Mouse (Mus musculus) urinary bladder, adult 18-20 months (tissue): ENCODE data around the gene Mfn1.

ENCODE experiments used
- DNase-seq, 2 experiments: peaks; one replicate each; pipeline ENCODE4 v3.0.0; 2022; ENCODE audit warnings: low spot score in 2 of 2, mixed read lengths in 2 of 2

Mfn1 gene

DNA sequence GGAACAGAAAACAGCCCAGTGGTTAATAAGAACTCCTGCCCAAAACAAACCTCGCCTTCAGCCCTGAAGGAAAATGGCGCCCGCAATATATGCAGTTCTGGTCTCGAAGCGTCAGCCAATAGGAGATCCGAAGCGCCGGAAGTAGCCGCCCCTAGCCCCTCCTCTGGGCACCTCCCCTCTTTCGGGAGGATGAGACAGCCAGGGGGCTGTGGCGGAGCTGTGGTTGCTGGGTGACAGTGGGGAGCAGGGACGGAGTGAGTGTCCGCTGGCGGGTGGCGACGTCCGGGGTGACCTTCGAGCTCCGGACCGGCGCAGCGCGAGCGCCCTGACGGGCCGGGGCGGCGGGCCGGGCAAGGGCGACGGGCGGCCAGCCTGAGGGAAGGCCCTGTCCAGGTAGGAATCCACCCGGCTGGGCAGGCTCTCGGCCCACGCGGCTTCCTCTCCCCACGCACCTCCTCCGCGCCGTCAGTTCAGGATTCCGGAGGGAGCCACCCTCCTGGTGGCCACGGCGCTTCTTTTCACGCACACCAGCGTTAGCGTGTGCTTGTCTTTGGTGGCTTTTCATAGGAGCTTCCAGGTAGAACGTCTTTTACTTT is at the start of gene Mfn1:
Mfn1 (plus strand) TSS at position 163 of the 596 bp plus-strand sequence.
- DNase-seq, result peak; percentile 86 to 90

DNA sequence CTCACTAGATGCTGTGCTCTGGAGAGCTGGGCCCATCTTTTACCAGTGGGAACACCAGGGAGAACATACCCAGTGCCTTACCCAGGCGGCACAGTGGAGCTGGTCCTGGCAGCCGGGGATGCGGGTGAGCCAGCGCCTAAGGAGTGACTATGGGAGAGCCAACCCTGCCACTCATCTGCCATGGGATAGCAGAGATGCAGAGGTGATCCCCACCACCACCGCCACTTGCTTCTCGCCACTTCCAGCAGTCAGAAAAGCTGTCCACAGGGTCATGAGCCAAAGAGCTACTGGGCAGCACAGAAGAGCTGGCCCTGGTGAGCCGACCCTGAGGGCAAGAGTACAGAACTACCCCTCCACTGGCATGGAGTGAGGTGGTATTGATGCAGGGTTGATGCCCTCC is 49.3 kb upstream of the Mfn1 start:
- no peak for DNase-seq

DNA sequence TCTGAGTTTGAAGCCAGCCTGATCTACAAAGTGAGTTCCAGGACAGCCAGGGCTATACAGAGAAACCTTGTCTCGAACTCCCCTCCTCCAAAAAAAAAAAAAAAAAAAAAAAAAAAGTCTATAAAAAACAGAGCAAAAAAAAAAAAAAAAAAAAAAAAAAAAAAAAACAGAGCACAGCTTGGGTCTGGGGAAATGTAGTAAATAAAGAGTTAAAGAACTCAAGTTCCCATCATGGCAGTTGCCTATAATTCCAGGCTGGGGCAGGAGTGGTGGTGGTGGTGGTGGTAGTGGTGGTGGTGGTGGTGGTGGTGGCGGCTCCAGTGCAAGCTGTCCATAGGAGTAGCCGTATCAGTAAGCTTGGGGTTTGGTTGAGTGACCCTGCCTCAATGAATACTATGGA is 46.2 kb upstream of the Mfn1 start:
- DNase-seq, result no peak

DNA sequence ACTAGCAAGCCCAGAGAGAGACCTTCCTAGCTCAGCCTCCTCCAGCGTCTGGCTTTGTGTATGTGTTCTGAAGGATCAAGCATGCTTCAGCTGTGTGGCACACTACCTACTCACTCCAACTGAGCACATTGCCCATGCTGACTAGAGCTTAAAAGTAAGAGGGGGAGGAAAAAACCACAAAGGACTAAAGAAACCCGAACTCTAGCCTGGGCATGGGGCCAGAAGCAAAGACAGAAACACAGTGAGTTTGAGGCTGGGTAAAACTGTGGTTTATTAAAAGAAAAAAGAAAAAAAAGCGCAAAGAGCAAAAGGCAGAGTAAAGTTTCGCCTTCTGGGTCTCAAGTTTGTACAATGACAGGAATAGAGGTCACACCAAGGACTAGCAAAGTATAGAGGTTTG is 42.7 kb upstream of the Mfn1 start:
- DNase-seq, result no peak

DNA sequence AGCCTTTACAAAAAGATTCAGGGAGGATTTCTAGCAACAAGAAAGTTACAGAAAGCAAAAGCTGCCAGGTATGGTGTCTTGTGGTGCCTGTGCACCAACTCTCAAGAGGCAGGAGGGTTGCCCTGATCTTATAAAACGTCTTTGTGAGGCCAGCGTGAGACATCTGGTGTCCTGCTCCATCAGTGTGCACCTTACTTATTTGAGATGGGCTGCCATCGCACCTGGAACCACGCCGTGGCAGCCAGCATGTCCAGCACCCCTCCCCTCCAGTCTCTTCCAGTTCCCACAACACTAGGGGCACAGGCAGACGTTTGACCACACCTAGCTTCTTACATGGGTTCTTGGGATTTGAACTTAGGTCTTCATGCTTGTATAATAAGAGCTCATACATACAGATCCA is 41.1 kb upstream of the Mfn1 start:
- DNase-seq, result no peak

DNA sequence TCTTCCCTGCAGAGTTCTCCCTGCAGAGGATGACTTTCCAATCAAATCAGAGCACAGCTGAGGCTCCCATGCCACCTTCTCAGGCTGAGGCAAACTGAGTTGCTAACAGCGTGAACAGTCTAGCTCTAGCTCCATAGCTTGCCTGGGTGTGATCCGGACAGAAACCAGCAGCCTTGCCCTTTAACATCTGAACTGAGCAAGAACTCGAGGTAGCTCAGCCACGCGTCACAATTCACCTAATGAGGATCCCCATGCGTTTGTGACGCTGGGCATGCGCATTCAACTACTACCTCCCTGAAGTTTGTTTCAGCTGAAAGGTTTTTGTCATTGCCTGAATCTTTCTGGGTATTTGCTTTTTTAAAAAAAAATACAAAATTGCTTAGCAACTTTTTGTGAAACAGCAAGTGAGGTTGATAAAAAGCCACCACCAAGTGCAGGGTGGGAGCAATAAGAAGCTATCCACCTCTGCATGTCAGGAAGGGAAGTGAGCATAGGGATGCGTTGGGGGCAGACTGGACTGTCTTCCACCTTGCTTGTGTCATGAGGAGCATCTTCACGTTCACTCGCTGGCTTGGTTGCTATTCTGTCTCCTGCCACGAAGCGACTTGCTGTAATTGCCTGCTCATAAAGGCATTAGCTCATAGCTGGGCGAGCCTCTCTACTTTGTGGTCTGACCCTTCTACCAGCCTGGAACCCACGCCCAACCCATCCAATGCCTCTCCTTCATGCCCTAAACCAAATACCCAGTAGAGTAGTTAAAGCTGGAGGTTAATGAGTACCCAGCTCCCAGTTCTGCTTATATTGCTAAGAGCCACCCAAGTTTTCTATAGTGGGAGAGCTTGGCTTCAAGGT is 39.0 kb upstream of the Mfn1 start:
- no peak for DNase-seq

DNA sequence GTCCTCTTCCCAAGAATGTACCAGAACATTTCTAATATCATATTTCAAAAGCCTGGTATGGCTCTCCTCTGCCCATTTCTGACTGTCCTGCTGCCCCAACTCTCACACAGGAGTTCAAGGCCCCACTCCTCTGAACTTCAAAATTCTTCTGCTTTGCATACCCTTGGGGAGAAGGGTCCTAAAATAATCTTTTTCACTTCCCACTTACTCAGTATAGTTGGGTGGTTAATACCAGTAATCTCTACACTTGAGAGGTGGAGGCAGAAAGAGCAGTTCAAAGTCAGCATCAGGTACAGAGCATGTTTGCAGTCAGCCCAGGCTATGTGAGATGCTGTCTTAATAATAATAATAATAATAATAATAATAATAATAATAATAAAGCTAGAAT is 38.3 kb upstream of the Mfn1 start:
- DNase-seq, result no peak

DNA sequence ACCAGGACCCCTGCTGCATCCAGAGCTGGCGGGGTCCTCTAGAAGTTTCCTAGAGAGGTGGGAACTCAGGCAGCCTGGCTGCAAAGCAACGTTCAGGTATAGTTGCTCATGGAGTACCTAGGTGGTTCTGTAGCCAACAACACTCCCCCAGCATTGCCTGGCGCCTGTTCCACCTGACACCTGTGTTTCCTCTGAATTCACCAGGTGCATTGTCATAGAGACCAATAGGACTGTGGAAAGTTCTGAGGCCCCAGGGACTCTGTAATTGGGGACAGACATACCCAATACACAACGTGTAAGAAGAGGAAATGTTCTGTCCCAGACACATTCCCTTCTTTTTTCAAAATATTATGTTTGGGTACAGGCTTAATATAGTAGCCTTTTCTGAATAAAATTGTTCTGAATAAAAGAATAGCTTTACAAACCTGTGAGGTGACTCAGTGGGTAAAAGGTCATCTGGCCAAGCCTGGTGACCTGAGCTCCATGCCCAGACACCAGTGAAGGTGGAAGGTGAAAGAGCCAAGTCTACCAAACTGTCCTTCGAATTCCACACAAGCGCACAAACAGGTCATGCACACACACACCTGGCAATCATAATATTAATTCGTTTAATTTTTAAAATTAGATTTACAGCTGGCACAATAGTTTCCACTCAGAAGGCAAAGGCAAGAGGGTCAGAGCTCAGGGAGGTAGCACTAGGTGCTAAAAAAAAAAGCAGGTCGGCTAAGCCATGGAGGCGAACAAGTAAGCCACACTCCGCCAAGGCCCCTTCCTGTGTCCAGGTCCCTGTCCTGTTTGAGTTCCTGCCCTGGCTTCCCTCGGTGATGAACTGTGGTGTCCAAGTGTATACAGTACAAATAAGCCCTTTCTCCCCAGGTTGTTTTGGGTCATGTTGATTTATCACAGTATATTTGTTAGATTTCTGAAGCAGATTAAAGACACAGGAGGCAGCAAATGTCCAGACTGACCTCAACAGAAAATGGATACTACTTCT is 36.9 kb upstream of the Mfn1 start, which contains the start of gene Kcnmb3:
Kcnmb3 (minus strand) TSS at position 135 of the 994 bp plus-strand sequence.
- no peak for DNase-seq

DNA sequence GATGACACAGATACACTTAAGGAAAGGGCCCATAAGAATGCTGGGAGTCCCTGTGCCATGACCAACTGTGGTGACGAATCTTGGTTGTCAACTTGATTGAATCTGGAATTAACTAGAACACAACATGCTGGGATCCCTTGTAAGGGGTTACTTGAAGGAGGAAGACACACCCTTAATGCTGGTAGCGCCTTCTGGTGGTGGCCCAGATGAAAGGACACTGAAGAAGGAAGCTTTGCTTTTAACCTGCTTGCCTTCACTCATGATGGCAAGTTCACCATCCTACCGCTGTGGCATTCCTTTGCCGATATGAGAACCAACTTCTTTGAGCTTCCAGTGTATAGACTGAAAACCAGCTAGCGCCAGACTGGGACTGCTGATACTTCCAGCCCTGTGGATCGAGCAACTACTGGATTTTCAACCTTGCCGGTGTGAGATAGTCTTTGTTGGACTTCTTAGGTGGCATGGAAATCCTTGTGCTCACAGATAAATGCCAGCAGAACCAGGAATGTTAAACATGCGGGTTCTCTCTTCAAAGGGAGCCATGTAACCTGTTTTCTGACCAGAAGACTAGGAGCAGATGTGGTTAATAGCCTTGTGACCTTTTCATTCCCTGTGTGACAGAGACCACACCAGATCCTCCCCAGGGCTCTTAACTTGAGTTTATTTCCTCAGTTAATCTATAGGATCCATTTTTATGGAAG is 34.7 kb upstream of the Mfn1 start:
- DNase-seq, result no peak

DNA sequence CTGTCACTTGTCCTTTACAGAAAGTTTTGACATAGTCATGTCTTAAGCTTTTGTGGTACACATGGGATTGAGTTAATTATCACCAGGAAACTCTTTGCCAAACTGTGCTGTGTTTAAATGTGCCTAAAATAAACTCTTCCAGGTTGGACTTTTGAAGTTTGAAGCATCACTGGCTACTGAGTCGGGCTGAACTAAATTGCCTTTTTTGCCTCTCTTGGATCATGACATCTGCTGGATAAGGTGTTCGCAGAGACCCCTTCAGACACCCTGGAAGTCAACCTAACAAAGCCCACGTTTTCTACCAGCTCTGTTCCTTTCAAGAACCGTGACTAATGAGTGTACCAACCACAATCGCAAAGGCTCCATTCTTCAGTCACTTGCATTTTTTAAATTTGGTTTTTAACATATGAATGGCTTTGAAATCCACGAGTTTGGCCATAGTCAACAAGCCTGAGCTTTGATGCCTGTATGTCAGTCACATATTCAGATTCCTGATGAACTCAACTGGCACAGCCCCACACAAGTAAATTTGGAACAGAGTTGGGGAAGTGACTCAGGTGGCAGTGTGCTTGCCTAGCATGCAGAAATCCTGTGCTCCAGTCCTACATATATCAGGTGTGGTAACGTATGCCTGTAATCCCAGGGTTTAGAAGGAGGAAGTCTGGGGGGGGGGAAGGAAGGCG is 34.0 kb upstream of the Mfn1 start:
- no peak for DNase-seq

DNA sequence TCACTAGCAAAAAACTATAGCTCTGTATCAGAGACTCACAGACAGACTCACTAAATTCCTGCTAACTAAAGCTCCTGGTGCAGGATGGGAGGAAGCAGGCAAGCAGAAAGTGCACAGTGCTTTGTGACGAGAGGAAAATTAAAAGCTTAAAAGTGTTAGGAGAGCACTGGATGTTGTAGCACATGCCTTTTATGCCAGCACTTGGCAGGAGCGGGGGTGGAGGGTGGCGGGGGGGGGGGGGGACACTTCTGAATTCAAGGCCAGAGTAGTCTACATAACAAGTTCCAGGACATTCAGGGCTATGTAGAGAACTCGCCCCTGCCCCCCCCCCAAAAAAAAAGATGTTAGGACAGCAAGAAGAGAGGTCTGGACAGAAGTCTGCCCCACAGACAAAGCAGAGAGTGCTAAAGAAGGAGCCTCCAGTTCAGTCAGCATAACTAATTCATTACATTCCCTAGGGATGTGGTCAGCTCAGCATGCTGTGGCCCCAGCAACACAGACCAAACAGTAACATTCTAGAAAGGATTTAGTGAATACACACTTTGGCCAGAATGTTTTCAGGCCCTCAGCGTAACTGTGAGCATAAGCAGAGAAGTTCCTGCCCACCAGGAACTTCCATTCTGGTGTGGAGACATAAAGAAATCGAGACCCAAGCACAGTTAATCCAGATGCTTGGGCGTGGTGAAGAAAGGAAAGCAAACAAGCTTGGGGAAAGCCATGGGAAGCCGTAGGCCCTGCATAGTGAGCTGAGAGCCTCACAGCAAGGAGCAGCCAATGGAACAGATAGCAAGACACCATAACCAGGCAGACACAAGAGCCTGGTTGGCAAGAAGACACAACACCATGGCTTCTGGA is 33.2 kb upstream of the Mfn1 start:
- no peak for DNase-seq

DNA sequence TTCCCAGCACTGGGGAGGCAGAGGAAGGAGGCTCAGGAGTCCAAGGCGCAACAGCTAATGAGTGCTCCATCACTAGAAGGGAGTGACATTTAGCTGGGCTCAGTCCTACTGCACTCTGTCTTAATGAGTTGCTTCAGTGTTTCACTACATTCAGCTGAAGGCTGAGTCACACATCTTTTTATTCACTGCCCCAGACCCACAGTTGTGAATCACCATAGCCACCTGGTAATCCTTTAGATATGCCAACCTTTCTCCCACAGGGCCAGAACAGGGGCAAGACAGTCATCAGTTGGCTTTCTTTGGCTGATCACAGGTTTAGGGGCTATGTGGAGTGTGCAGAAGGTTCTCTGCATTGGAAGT is 32.6 kb upstream of the Mfn1 start:
- no peak for DNase-seq

DNA sequence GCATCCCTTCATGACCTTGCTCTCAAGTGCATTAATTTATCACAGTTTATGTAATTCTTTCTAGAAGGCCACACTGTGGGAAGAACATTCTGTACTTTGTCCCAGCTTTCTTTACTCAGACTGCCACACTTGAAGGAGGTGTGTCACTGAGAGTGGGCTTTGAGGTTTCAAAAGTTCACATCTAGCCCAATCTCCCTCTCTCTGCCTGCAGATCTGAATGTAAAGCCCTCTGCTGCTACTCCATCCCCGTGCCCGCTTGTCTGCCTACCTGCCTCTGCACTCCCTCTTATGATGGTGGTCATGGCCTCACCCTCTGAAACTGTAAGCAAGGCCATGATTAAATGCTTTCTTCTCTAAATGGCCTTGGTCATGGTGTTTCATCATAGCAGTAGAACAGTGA is 28.9 kb upstream of the Mfn1 start:
- DNase-seq, result no peak

DNA sequence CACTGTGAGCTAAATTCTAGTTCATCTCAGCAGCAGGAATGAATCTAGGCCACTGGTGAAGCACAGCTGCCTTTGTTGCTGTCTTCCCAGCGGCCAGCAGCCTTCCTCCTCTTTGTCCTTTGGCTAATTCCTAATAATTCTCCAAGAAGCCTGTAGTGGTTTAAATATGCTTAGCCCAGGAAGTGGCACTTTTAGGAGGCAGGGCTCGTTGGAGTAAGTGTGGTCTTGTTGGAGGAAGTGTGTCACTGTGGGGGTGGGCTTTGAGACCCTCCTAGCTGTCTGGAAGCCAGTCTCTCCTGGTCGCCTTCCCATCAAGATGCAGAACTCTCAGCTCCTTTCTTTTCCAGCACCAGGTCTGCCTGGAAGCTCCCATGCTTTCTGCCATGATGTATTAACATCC is 23.4 kb upstream of the Mfn1 start:
- DNase-seq, result no peak

DNA sequence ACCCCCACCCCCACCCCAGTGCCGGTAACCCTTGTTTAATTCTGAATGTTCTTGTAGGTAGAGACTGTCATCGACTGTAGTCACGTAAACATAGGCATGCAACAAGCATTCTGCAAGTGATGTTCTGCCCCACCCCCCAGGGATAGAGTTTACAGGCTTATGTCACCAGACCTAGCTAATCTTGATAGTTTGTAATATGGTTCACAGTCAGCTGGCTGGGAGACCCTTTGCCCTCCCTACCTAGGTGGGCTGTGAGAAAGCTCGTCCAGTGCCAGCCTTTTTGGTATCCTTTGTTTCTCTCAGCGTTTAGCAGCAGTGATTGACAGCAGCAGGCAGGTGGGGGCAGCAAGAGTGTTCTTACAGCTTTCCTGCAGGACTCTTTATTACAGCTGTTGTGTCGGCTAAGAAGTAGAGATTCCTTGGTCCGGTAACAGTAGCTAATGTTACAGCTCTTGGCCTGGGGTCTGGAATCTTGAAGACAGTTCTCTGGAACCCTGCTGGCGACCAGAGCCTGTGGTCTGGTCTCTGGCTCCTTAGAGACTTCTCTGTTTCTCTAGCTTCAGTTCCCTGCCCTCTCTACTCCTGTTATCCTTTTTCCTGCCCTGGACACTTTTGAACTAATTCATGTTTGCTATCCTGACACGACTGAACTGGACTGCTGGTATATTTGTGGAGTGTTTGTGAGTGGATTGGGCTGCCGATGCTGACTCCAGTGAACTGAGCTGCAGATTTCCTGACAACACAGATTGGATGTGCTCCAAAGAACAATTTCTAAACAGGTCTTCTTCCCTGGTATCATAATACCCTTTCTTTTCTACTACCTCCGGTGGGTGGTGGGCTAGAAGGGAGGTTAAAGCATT is 22.7 kb upstream of the Mfn1 start:
- no peak for DNase-seq

DNA sequence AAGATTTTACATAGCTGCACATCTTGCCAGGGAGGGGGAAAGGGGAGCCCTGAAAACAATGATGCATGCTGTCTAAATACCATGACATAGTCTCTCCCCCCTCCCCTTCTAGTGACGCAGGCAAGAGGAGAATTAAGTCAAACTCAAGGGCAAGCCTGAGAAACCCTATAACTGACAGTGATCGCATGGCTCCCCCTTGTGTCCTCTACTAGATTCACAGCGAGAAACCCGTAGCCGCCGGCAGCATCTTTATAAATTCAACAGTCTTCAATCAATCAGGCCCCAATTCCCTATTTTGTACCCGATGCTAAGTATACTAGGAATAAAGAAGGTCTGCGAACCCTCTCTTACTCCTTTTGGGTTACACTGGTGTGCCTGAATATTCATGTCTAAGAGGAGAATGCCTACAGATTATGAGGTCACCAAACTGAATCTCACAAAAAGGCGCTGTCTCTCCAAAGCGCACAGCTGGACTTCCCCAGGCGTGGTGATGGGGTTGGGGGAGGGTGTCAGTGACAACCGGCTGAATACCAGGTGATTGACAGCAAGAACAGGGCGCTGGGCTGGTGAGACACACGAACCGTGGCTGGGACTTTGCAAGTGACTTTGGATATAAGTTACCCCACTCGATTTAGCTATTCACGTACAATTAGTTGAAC is 20.5 kb upstream of the Mfn1 start:
- DNase-seq, result peak; percentile 18 to 31

DNA sequence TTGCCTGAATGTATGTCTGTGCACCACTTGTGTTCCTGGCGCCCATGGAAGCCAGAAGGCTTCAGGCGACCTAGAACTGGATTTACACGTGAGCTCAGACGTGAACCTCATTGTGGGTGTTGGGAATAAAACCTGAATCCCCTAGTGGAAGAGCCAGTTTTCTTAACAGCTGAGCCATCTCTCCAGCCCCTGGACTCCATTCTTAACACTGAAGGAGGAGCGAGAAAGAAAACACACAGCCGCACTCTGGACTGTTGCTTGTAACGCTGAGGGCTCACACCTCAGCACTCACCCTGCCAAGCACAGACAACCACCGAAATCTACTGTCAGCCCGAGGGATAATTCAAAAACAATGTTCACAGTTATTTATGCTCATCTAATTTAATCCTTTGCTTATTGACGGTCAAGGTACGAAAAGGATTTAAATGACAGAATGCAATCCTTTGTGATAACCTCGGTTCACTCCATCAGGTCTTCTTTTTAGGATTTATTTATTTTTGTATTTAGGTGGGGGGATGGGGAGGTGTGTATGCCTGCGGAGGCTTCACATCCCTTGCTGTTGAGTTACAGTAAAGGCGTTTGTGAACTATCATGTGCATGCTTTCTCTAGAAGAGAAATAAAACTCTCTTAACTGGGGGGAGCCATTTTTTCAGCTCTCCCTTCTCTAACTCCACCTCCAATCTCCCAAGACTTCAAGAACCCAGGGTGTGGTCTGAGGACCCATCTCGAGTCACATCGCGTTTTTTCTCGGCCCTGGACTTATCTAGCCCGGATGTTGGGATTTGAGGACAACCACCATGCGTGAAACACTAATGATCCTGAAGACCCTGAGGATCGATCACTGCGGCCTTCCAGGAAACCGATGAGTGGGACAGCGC is 19.5 kb upstream of the Mfn1 start, which contains the start of gene Zfp639:
Zfp639 (plus strand) TSS at position 764 of the 879 bp plus-strand sequence.
- no peak for DNase-seq
